Mouse (Mus musculus) effector memory CD4-positive, alpha-beta T cell, adult 5 months (primary cell): ENCODE measurements around the gene Ctr9. TPM values are rescaled to one million over a fixed set of nuclear protein-coding genes. Genes with fewer than 3 reads are reported as not detected.

ENCODE experiments used
- polyA plus RNA-seq: library from polyadenylated mRNA; unstranded; fragments of 100-300 nt; shearing (Covaris generic); gene quantifications from one replicate; pipeline ENCODE4 v1.2.1, GENCODE M21; 2017

Ctr9 gene
- 52.6 TPM for polyA plus RNA-seq

DNA sequence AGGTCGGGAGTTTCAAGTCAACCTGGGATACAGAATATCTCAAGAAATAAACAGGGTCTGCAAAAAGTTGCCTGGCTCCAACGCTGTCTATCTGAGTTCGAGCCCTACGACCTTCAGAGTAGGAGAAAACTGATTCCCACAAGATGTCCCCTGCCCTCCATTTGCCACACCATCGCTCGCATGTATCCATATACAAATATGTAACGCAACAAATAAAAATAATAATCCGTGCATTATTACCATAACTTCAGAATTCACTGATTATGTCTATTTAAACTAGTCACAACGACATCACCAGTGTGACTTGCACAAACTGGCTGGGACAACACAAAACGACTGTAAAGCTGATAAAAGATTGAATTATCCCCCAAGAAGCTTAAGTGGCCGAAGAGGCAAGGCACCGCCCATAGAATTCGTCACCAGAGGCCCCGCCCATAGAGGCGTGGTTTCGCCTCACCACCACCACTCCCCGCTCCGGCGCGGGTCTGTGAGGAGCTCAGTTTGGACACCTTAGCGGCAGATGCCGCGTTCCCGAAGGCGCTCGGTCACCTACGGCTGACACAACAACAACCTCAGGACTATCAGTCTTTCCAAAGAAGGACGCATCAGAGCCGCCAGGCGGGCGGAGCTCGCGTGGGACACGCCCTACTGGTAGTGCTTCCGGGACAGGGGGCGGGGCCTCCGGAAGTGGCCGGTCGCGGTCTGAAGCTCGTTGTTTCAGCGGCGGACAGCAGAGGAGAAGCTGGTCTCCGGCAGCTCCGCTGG, at the start of gene Ctr9:
Gene Ctr9, plus strand, starts transcription at position 671 of the 765 bp plus-strand sequence.

DNA sequence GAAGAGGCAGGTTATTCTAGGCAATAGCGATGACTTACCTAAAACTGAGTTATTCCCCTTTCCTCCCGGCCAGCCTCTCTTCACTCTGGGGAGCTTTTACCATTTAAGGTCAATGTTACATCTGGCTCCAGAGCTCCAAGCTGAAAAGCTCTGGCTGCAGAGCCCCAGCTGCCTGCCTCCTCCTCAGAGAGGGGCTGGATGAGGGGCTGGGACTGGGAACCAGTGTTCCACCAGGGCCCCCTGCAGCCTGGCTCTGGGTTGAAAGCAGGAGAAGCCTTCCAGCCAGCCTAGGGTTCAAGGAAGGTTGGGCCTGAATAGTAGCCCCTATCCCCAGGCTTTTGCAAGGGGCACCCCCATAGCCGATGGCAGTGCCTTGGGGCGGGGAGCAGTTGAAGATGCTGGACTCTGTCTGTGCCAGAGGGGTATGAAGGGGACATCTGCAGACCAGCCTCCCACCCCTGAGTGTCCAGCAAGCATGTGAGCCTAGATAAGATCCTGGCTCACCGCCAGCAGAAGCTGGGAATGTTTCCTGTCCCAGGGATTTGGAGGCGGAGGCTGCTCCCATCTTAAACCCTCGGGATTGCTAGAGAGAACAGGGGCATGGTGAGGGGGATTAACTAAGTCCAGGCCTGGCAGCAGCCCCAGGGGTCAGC, 46.6 kb upstream of the Ctr9 start, which contains the start of gene Mrvi1:
Gene Mrvi1, minus strand, starts transcription at position 409 of the 653 bp plus-strand sequence.

GRCm38 (mm10) chr7:111082822-111083732, 54.3 kb downstream of the Ctr9 start, which contains the start of gene Eif4g2:
Gene Eif4g2, minus strand, starts transcription at chr7:111083030.

Other genes with a start within 250 kb of the Ctr9 start
- 13.3 TPM for gene Rnf141, start 184.5 kb upstream of the Ctr9 start, polyA plus RNA-seq
- not detected for gene Lyve1, start 165.7 kb upstream of the Ctr9 start, polyA plus RNA-seq
- gene Mrvi1, start 46.5 kb upstream of the Ctr9 start, polyA plus RNA-seq, result 1.4 TPM
- 969 TPM for gene Eif4g2, start 54.1 kb downstream of the Ctr9 start, polyA plus RNA-seq